Mouse (Mus musculus) regulatory T cell (primary cell): ENCODE data around the gene Esrra.

Source experiments
- in situ Hi-C: fragments of 300-600 bp; cut with MboI, MseI; formaldehyde crosslinking; loops from one replicate; pipeline ENCODE4 v1.15.1; 2025; ENCODE audit warnings: high pct_unique_total_duplicates

Esrra gene

GRCm38 (mm10) chr19:6920741-6921636 is 624 bp downstream of the Esrra start:
- in situ Hi-C loops, result no loop called here

GRCm38 (mm10) chr19:6919876-6920740 is 1.5 kb downstream of the Esrra start:
- in situ Hi-C loops, result no loop called here

DNA sequence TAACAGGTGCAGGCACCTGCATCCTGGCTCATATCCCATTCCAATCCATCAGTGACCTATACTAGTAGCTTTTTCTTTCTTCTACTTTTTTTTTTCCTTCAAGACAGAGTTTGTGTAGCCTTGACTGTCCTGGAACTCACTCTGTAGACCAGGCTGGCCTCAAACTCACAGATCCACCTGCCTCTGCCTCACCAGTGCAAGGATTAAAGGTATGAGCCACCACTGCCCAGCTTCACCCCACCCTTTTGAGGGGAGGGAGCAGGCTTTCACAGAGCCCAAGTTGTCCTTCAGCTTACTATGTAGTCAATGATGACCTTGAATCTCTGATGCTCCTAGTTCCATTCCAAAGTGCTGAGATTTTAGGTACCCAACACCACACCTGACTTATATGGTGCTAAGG is 2.2 kb downstream of the Esrra start:
- in situ Hi-C loops, result no loop called here

DNA sequence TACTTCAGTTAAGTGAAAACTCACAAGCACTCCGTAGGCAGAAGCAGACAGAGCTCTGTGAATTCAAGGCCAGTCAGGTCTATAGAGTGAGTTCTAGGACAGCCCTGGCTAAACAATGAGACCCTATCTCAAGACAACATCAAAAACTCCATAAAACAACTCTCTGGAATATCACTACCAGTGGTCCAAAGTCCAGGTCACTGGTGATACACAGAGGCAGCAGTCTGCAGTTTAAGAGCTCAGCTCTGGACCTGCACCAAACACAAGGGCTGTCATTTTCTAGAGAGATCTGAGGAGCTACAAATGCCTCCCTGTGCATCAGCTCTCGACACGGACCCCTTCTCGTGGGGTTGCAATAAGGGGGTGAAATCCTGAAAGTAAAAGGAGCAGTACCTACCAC is 3.3 kb downstream of the Esrra start:
- in situ Hi-C loops, result no loop called here

- in situ Hi-C loops, result no loop called here
Observed at GRCm38 (mm10) chr19:6916496-6916895, 5.1 kb downstream of the Esrra start.

GRCm38 (mm10) chr19:6915276-6915675 is 6.3 kb downstream of the Esrra start:
- in situ Hi-C loops, result no loop called here

- in situ Hi-C loops, result loop anchor here (5.0 kb wide), 1 partner anchor 42 kb away; no protein-coding TSS in a partner anchor
Observed at GRCm38 (mm10) chr19:6914540-6914939, 7.1 kb downstream of the Esrra start.

DNA sequence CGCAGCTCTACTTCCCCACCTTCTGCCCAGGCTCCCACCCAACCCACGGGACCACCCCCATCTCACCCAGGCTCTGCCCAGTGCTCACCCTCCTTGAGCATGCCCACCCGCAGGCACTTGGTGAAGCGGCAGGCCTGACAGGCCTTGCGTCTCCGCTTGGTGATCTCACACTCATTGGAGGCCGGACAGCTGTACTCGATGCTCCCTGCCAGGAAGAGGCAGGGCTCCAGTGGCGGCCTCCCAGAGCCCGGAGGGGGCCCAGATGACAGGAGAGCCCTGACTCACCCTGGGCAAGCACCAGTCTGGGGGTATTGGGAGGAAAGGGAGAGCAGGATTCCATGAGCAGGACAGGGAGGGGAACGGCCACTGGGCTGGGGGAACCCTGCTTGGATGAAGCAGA is 7.6 kb downstream of the Esrra start:
- in situ Hi-C loops, result loop anchor here (5.0 kb wide), 1 partner anchor 42 kb away; no protein-coding TSS in a partner anchor

- in situ Hi-C loops, result loop anchor here (5.0 kb wide), 1 partner anchor 41 kb away; no protein-coding TSS in a partner anchor
Observed at GRCm38 (mm10) chr19:6913036-6913435, 8.6 kb downstream of the Esrra start.

GRCm38 (mm10) chr19:6912205-6912970 is 9.2 kb downstream of the Esrra start:
- in situ Hi-C loops, result loop anchor here (5.0 kb wide), 1 partner anchor 40 kb away; no protein-coding TSS in a partner anchor

- in situ Hi-C loops, result loop anchor here (5.0 kb wide), 1 partner anchor 39 kb away; no protein-coding TSS in a partner anchor
Observed at GRCm38 (mm10) chr19:6911101-6912074, 10.2 kb downstream of the Esrra start.

DNA sequence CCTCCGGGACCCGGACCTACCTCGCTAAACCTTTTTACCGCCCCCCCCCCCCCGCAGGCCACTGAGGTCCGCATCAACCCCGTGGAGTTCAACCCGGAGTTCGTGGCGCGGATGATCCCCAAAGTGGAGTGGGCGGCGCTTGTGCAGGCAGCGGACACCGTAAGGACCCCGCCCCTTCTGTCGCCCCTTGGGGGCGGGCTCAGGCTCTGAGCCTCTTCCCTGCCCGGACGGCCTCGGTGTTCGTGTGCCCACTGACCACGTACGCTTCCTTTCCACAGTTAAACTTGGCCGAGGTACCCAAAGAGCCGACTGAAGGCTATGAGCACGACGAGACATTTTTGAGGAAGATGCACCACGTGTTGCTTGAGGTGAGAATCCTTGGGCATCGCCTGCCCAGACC is 11.3 kb downstream of the Esrra start:
- in situ Hi-C loops, result loop anchor here (5.0 kb wide), 1 partner anchor 38 kb away; no protein-coding TSS in a partner anchor

DNA sequence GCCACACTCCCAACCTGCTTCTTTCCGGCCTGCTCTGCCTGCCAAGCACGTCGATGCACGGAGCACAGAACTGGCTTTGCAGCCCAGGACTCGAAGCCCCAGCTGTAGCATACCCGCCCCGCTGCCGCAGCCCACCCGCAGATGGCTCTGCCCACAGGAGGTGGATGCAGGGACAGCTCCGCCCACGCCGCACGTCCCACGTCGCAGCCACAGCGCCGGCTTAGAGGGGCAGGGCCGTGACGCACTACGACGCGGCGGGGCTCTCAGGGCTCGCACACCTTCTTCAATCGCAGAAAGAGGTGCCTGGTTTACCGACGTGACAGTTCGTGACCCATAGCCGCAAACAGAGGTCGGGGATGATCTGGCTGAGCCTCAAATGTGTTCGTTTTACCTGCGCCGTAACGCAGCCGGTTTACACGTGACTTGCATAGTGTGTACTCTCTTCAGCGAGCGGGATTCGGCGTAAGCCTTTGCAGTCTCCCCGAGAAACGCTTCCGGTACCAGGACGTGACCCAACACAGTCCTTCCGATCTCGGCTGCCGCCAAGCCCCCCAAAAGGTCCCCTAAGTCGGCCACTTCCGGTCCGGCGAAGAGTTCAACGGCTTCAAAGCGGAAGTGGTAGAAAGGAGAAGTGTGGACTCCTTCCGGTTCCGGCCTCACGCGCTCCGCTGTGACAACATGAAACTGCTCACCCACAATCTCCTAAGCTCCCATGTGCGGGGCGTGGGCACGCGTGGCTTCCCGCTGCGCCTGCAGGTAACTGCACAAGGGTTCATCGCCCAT is 11.9 kb downstream of the Esrra start, which contains the start of the genes Trmt112 and Prdx5:
TSS of gene Trmt112 (plus strand) at position 192 of the 783 bp plus-strand sequence.
TSS of gene Prdx5 (minus strand) at position 600 of the 783 bp plus-strand sequence.
- in situ Hi-C loops, result loop anchor here (5.0 kb wide), 1 partner anchor 37 kb away; no protein-coding TSS in a partner anchor

- in situ Hi-C loops, result no loop called here
Observed at GRCm38 (mm10) chr19:6909021-6909420, 12.6 kb downstream of the Esrra start.

DNA sequence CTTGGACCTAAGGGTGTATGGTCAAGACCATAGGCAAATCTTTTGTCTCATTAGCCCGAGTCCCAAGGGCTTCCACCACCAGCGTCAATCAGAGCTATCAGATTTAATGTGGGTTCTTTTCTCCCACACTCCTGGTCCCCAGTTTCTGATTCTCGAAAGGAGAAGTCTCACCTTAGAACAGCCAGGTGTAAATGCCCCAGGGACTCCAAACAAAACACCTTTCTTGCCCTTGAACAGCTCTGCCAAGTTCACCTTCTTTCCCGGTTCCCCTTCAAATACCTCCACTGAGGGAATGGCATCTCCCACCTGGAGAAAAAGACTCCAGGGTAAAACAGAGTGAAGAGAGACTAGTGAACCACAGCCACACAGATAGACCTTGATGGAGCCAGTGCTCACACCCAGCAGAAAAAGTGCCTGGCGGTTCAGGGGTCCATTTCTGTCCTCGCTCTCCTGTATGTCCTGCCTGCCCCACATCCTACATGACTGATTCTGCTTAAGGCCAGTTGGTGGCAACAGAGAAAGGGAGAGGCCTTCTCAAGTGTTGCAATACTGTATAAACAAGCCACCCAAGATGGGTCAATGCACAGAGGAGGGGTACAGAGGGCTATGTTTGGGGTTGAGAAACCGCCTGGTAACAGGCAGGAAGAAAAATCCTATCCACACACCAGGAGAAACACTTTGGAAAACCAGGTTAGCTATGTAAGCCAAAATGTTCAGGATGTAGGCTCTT is 13.6 kb downstream of the Esrra start:
- in situ Hi-C loops, result no loop called here

DNA sequence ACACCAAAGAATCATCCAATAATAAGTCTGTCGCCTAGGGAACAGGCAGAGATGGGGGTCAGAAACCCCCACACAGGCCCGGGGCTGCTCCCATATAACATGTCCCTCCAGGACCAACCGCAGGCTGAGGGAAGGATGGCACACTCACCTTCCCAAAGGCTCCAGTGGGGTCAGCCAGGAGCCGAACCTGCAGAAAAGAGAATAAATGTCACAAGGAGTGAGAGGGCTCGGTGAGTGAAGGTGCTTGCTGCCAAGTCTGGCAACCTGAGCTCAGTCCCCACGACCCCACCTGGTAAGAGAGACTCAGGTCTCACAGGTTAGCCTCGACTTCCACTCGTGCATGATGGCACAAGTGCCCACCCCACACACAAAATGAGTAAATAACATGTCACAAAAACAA is 14.5 kb downstream of the Esrra start:
- in situ Hi-C loops, result no loop called here

DNA sequence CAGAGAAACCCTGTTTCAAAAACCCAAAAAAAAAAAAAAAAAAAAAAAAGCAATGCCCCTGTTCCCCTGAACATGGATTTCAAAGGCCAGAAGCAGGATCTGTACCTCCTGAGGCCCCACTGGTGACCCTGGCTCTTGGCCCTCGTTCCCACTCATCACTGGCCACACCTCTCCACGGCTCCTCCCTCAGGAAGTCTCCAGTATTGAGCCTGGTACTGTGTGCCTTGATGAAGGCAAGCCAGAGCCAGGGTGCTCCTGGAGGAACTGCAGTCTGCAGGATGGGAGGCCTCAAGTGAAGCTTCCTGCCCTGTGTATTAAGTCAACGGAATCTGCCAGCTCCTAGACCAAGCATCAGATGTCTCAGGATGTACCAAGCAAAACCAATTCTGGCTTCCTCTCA is 15.4 kb downstream of the Esrra start:
- in situ Hi-C loops, result no loop called here

- in situ Hi-C loops, result no loop called here
Observed at GRCm38 (mm10) chr19:6905498-6906159, 16.0 kb downstream of the Esrra start.
